Mouse (Mus musculus) neural tube, embryonic 13.5 days (tissue): ENCODE measurements around the gene Nufip2. TPM values are rescaled to one million over a fixed set of nuclear protein-coding genes. Genes with fewer than 3 reads are reported as not detected.

Experiments used
- ATAC-seq: fragments of 200-750 bp; cut with Nextera tagmentation; 2 replicates; pipeline ENCODE4 v1.8.0; 2017; ENCODE audit warnings: low read depth, mild to moderate bottlenecking, moderate TSS enrichment, moderate library complexity
- H3K27ac ChIP-seq: fragments of 300-500 bp; sonication (generic); replicated peaks from 2 replicates; pipeline ENCODE4 v1.5.1; 2015; ENCODE audit warnings: moderate library complexity, mild to moderate bottlenecking, inconsistent platforms
- H3K27me3 ChIP-seq: fragments of 300-500 bp; sonication (generic); 2 replicates; pipeline ENCODE4 v1.6.1; 2015; ENCODE audit warnings: mild to moderate bottlenecking, inconsistent platforms
- H3K36me3 ChIP-seq: fragments of 300-500 bp; sonication (generic); 2 replicates; pipeline ENCODE4 v1.6.1; 2015; ENCODE audit warnings: mild to moderate bottlenecking, inconsistent platforms
- H3K4me1 ChIP-seq: fragments of 300-500 bp; sonication (generic); replicated peaks from 2 replicates; pipeline ENCODE4 v1.6.1; 2015; ENCODE audit warnings: inconsistent platforms
- H3K4me2 ChIP-seq: fragments of 300-500 bp; sonication (generic); 2 replicates; pipeline ENCODE4 v1.6.1; 2015; ENCODE audit warnings: inconsistent platforms, mild to moderate bottlenecking, moderate library complexity
- H3K4me3 ChIP-seq: fragments of 300-500 bp; sonication (generic); 2 replicates; pipeline ENCODE4 v1.5.1; 2015; ENCODE audit warnings: mild to moderate bottlenecking, inconsistent platforms
- H3K9ac ChIP-seq: fragments of 300-500 bp; sonication (generic); 2 replicates; pipeline ENCODE4 v1.6.1; 2015; ENCODE audit warnings: moderate library complexity, mild to moderate bottlenecking, inconsistent platforms
- H3K9me3 ChIP-seq: fragments of 300-500 bp; sonication (generic); 2 replicates; pipeline ENCODE4 v1.6.1; 2016; ENCODE audit warnings: inconsistent platforms
- WGBS: fragments of 180-500 bp; shearing (Covaris S2); methylation state at CpG from one replicate; pipeline ENCODE4 v1.1.7; 2015; 5-methylcytosine and 5-hydroxymethylcytosine counted together
- polyA plus RNA-seq: library from polyadenylated mRNA; unstranded; fragments of >200 nt; fragmentation: Nextera tagmentation; extraction: Ambion mirVana; gene quantifications from 2 replicates; pipeline ENCODE4 v1.2.1, GENCODE M21; 2015

Gene Nufip2
- polyA plus RNA-seq, 1 experiment from 2014 or later, result 4.0 TPM

- peak overlapping the region; percentile 47 for H3K9ac ChIP-seq
- ATAC-seq, result no peak
- H3K4me1 ChIP-seq, result peaks cover 59% of the 10 kb centered on the region
- peak overlapping the region; percentile 75 for H3K27ac ChIP-seq
- H3K27me3 ChIP-seq, result no peaks in the 10 kb centered on the region
- no peak overlapping the region for H3K4me3 ChIP-seq
- H3K4me2 ChIP-seq, result no peak overlapping the region
- no peaks in the 10 kb centered on the region for H3K36me3 ChIP-seq
- H3K9me3 ChIP-seq, result no peaks in the 10 kb centered on the region
- 26% methylated on average over 9 of the region's 9 CpGs for WGBS
Measured at GRCm38 (mm10) chr11:77790286-77790685, 104.3 kb downstream of the Nufip2 start.

DNA sequence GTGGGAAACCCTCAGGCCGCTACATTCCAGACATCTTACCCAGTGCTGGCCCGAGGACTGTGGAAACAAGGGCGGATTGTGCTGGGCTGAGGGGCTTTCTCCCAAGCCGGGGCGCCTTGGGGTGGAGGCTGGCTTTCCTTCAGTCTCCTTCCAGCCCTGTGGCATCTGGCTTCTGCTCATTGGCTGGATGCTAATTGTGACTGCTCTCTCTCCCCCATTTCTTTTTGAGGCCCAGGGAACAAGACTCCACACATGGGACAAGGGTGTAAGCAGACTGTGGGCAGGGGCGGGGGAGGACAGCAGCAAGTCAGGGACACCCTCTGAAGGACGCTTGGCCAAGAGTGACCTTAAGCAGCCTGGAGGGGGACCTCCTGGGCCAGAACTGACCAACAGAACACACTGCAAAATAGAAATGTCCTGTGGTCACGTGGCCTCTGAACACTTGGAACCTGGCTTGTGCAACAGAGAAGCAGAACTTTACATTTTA, 105.3 kb downstream of the Nufip2 start:
- Histone ChIP-seq H3K27ac (peak overlapping the region; percentile 75), H3K27me3 (no peaks in the 10 kb centered on the region), H3K4me3 (no peak overlapping the region), H3K4me2 (no peak overlapping the region), H3K9me3 (no peaks in the 10 kb centered on the region), H3K4me1 (peaks cover 49% of the 10 kb centered on the region), H3K36me3 (no peaks in the 10 kb centered on the region), H3K9ac (peak overlapping the region; percentile 14; the same call in 1 of the 2 replicates)
- ATAC-seq, result 0 out of 2 replicates have a peak, but pooled peaks have one; percentile 51
- WGBS, result 32% methylated on average over 8 of the region's 8 CpGs

Other genes with a start within 250 kb of the Nufip2 start
- 0.22 and 0.31 TPM in 2 replicates for gene Coro6, start 223.7 kb upstream of the Nufip2 start, polyA plus RNA-seq
- 33.7 and 37.9 TPM in 2 replicates for gene Ankrd13b, start 196.5 kb upstream of the Nufip2 start, polyA plus RNA-seq
- gene Git1, start 192.6 kb upstream of the Nufip2 start, polyA plus RNA-seq, result 11.5 and 14.1 TPM in 2 replicates
- 2.6 and 2.9 TPM in 2 replicates for gene Abhd15, start 171.0 kb upstream of the Nufip2 start, polyA plus RNA-seq
- 18.0 and 18.3 TPM in 2 replicates for gene Trp53i13, start 170.2 kb upstream of the Nufip2 start, polyA plus RNA-seq
- 0.15 TPM in 1 of 2 replicates, not detected in the other for gene Gm10392, start 167.0 kb upstream of the Nufip2 start, polyA plus RNA-seq
- 18.3 and 18.8 TPM in 2 replicates for gene Taok1, start 78.3 kb upstream of the Nufip2 start, polyA plus RNA-seq
- gene Cryba1, start 39.1 kb downstream of the Nufip2 start, polyA plus RNA-seq, result 4.2 and 5.6 TPM in 2 replicates
- gene Myo18a, start 77.1 kb downstream of the Nufip2 start, polyA plus RNA-seq, result 43.2 and 44.2 TPM in 2 replicates
- 1.7 and 2.8 TPM in 2 replicates for gene Gm10277, start 101.6 kb downstream of the Nufip2 start, polyA plus RNA-seq
- 4.1 and 6.1 TPM in 2 replicates for gene Pipox, start 207.9 kb downstream of the Nufip2 start, polyA plus RNA-seq
- 95.2 and 104 TPM in 2 replicates for gene Sez6, start 244.6 kb downstream of the Nufip2 start, polyA plus RNA-seq